Mouse (Mus musculus): ENCODE results near the gene Usp31.

Gene Usp31

DNA sequence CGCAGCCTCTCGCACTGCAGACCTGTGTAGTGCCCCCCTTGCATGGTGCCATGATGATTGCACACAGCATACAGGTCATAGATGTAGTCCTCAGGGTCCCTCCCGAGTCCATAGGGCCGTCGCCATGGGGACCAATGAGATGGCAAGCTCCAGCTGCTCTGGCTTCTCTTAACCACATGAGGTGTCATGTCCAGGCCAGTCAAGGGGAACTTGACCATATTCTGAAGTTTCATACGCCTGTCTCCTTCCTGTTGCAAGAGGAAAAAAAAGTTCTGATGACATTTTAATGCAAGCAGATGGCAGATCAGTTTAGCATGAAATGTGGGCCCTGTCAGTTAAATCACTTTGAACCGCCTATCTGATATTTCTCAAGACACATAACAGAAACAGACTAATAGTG is 48.2 kb downstream of the Usp31 start:
- no peak for DNase-seq

DNA sequence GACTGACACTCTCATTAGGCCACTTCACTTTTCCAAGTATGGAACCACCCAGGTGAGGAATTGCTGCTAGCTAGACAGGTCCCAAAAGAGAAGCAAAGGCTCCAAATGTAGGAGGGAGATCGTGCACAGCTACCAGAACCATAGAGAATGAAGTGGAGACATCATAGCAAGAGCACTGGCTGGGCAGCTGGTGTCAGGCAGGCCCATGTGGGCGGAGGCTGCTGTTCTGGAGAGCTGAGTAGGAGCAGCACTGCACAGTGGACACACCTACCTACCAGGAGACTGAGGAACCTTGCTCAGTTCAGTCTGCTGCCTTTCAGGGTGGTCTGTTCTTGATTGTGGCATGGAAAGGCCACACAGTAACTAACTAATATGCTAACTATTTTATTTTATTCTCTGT is 52.4 kb downstream of the Usp31 start:
- no peak for DNase-seq

DNA sequence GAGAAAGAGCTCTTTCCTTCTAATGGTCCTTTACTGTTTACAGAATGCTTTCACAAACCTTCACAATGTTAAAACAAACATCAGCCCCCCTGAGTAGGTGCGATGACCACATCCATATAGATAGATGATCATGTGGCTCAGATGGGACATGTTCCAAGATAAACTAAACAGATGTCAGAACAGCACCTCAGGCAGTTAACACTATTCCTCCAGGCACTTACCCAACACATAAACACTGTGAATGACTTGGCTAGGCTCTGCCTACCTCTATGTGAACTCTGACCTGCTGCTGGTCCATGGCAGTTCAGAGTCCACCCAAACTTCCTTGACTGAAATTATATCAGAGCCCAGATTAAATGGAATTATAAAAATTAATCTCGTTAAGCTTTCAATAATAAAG is 54.4 kb downstream of the Usp31 start:
- DNase-seq: no peak

DNA sequence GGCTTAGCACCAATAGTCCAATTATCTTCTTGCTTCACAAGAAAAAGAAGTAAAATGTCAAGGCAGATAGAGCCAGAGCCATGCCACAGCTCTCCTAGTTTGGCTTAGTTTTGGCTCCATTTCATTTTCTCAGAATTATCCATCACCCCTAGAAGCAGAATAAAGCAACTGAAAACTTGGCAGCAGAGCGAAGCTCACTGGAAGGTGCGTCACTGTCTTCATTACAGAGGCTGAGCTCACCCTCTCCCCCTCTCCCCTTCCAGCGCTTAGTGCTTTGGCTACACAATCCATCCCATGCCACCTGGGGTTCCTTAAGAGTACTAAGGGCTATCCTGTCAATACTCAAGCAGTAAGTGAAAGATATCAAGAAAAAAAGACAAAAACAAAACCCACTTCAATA is 56.3 kb downstream of the Usp31 start:
- no peak for DNase-seq

DNA sequence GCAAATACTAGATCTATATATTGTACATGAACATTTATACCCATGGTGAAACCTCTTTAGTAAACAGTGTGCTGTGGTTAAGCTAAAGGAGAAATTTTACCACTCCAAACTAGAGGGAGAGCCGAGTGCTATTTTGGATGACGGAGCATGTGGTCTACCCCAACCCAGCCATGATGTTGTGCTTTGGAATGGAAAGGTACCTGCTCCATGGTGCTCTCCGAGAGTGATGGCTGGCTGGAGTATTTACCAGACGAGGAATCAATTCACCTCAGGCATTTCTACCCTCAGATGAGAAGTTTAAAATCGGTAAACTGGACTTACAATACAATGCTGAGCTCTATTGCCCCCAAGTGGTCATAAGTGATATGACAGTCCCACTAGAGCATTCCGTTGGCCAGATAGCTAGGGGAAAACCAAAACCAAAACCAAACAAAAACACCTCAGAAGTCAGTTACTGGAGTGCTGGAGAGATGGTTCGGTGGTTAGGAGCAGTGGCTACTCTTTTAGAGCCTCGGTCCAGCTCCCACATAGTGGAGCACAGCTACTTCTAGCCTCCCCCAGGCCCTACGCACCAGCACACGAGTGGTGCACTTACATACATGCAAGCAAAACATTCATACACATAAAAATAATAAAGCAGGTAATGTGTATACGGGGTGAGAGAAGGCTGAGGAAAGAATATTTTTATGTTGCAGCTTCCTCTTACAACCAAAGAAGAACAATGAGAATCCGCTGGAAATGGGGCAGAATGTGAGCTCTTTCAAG is 65.9 kb downstream of the Usp31 start:
- DNase-seq: peak; percentile 73

DNA sequence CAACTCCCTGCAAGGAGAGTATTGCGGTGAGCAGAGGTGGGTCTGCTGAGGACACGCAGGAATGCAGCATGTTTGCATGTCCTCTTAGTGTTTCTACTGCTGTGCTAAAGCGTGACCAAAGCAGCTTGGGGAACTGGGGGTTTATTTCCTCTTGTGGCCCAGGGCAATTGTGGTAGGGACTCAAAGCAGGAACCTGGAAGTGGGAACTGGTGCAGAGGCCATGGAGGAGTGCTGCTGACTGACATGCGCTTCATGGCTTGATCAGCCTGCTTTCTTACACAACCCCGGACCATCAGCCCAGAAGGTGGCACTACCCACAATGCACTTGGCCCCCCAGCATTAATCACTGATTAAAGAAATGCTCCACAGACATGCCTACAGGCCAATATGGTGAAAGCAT is 70.3 kb downstream of the Usp31 start:
- DNase-seq: no peak

DNA sequence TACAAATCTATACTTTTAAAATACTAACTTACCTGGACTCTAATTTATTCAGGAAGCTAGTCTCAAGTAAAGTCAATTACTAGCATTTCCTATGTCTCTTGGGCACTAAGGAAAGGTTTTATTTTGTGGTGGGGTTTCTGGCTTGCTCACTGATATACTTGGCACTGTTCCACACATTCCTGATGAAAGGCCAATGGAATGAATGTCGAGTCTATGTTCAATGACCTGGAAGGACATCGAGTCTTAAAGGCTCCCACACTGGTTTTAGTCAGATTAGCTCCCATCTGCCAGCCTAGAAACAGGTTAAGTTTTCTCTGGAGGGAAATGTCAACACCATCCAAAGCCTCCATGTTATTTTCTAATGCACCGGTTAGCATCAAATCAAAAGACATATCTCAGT is 72.8 kb downstream of the Usp31 start:
- DNase-seq: peak; percentile 6

DNA sequence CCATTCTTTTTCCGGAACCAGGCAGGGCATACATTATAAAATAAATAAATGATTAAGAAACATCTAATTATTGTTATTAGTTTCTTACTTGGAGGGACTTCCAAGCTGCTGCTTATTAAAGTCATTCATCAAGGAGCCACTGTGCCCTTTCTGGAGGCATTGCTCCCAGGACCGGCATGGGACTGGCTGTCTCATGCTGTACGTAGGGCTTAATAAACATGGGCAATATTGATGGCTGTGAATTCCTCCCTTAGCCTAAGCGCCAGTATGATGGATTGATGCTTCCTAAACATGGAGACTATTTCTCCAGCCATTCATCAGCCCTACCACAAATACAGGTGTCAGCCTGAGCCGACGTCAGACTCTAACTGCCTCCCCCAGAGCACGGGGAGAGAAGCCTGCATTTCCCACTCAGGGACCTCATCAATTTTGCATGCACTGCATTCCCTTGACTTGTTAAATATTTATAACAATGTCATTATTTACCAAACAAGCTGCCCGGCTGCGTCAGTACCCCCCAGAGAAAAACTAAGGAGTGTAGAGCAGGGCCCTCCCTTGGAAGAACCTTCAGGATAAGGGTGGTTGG is 84.1 kb downstream of the Usp31 start:
- no peak for DNase-seq

DNA sequence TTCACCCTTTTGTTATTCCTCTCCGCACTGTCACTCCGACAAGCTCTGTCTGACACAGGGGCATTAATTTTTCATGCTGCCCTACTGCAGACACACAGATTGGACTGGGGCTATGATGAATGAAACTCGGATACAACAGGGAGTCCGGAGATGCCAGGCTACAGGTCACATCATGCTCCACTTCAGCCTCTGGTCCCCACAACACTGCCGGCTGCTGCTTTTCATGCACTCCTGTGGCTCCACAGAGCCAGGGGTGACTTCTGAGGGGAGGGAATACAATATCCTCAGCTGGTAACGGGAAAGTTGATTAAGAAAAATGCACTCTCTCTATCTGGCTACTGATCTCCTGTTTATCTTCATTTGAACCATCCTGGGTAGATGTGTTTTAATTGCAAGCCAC is 84.6 kb downstream of the Usp31 start:
- no peak for DNase-seq

DNA sequence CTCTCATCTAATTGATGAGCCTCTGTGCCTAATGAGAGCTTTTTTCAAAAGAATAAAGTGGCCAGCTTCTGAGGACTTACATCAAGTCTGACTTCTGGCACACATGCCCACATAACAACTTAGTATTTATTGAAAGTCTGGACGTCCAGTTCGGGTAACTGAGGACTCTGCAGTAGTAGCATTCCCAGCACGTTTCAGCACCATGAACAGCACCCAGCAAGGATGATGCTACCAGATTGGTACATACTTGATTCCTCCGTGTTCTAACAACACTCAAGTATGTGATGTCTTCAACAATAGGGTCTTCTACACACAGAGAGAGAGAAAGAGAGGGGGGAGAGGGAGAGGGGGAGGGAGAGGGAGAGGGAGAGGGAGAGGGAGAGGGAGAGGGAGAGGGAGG is 105.4 kb downstream of the Usp31 start:
- peak; percentile 5 for DNase-seq

DNA sequence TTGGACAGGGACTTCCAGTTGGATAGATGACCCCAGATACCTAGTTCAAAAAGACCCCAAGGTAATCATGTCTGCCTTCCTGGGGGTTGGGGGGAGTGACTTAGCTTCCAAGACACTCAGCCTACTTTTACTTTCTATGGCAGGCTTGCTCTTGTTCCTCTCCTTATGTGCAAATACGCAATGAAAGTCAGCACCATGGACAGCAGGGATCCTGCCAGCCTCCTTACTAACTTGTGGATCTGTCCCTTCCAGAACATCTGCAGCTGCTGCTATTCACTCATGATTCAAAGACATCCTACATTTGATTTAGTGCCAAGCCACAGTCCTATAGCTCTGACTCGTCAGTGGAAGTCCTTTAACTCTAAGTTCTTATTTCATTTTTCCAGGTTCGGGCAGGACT is 110.7 kb downstream of the Usp31 start:
- DNase-seq: no peak

DNA sequence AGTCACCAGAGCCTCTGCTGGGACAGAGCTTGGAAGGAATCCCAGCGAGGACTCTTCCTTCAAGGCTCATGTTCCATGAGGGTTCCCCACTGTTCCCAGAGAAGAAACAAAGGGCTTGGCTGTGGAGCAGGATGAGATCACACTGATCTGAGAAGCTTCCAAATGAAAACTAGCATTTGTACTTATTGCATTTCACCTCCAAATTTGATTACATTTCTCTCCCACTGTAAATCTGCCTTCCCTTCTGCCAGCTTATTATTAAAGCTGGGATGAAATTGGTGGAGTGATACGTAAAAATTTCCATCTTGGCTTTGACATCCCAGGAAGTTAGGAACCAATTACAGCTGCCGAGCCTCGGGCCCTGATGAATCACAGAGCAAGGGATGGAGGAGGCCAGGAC is 111.6 kb downstream of the Usp31 start:
- DNase-seq: no peak

DNA sequence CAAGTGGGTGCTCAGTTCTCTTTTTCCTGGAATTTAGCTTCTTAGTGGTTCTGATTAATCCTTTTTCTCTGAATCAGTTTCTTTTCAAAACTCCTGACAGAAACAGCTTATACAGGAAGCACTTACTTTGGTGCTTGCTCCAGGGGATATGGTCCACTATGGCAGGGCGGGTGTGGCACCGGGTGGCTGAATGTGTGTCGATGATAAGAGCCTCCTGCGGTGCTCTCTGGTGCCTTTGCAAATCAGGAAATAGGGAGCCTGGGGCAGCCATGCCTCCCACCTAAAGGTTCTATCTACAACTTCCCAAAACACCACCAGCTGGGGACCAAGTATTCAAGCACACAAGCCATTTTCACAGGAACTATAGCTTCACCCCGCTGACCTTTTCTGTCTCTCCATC is 112.0 kb downstream of the Usp31 start:
- DNase-seq: no peak

DNA sequence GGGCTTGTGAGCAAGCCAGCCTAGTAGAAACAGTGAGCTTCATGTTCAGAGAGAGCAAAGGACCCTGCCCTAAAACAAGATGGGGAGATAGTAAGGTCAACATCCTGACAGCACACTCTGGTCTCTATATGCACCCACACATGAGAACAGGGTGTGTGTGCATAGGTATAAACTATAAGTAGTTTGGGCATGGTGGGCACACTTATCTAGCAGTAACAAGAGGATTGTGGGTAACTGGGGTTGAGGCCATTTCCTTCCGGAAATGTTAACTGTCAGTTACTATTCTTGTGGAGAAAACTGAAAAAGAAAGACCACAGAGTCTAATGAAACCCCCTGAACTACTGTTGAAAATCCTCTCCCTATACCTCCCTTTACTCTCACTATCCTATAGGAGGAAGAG is 112.4 kb downstream of the Usp31 start:
- no peak for DNase-seq

Measured in kidney, adult 9 months (tissue).